Mouse (Mus musculus): Measurements from ENCODE around the gene Ifit1bl1. TPM values are rescaled to one million over a fixed set of nuclear protein-coding genes. Genes with fewer than 3 reads are reported as not detected.
A peak's percentile ranks its signal among the peaks of the same experiment; 100 is the strongest.
"Not testable (repeated sequence)": the region's sequence is repeated elsewhere in the genome, so short reads cannot be mapped to it uniquely, and the experiment has no call there.

The Ifit1bl1 gene
- polyA plus RNA-seq, 1 experiment: 0.77 TPM

DNA sequence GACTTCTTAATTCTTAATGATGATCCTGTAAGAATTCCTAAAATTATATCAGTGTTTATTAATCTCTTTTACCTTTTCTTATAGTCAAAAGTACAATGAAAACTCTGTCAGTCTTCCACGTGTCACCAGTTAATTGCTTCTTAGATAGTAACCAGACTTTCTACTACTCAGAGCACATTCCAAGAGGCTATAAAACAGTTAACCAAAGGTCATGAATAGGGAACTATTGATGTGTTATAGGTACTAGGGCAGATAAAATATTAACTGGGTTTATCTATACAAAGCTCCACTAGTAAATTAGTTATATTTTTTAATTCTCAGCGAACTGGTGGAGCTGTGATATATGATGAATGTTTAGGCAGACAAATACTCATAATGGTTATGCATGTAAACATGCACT, 25.7 kb upstream of the Ifit1bl1 start:
- TF ChIP-seq CTCF (IDR thresholded peaks at IDR 0.05; ENCODE audit: control insufficient read depth, insufficient read depth, low read length) (no peak), POLR2A (IDR thresholded peaks at IDR 0.05; ENCODE audit: borderline replicate concordance, control insufficient read depth, low read depth, low read length) (no peak)
- 80% methylated on average over 2 of the region's 2 CpGs for WGBS
- Histone ChIP-seq H3K4me1 (ENCODE audit: control insufficient read depth, insufficient read depth, low read length) (peaks cover 2% of the 10 kb centered on the region; the same call in 1 of the 2 replicates), H3K4me3 (replicated peaks; ENCODE audit: control insufficient read depth, low read depth, low read length) (no peak overlapping the region), H3K27ac (ENCODE audit: control insufficient read depth, insufficient read depth, low read depth, low read length, poor library complexity) (no peak overlapping the region)

DNA sequence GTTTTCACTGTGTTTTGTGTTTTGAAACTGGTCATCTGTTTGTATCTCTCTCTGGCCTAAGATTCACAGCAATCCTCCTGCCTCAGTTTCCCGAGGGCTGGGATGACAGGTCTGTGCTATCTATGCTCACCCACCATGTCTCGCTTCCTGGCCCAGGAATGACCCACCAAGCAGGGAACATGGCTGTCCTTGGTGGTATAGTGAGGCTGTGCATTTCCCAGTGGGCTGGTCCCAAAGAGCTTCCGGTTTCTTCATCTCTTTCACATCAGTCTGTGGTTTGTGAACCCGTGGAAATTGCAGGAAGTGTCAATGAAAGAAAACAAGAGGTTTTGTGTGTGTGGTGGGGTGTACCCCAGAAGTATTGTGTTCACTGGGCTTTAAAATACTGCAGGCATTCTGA, 22.9 kb upstream of the Ifit1bl1 start:
- no peak overlapping the region for H3K4me3 ChIP-seq (replicated peaks; ENCODE audit: control insufficient read depth, low read depth, low read length)
- peaks cover 2% of the 10 kb centered on the region; the same call in 1 of the 2 replicates for H3K4me1 ChIP-seq (ENCODE audit: control insufficient read depth, insufficient read depth, low read length)
- whole genome bisulfite sequencing: 27% methylated on average over 4 of the region's 4 CpGs
- TF ChIP-seq CTCF (IDR thresholded peaks at IDR 0.05; ENCODE audit: control insufficient read depth, insufficient read depth, low read length) (no peak), POLR2A (IDR thresholded peaks at IDR 0.05; ENCODE audit: borderline replicate concordance, control insufficient read depth, low read depth, low read length) (no peak)
- peak overlapping the region; percentile 40 for H3K27ac ChIP-seq (ENCODE audit: control insufficient read depth, insufficient read depth, low read depth, low read length, poor library complexity)

- TF ChIP-seq CTCF (IDR thresholded peaks at IDR 0.05; ENCODE audit: control insufficient read depth, insufficient read depth, low read length) (no peak), POLR2A (IDR thresholded peaks at IDR 0.05; ENCODE audit: borderline replicate concordance, control insufficient read depth, low read depth, low read length) (no peak)
- peaks cover 2% of the 10 kb centered on the region; the same call in 1 of the 2 replicates for H3K4me1 ChIP-seq (ENCODE audit: control insufficient read depth, insufficient read depth, low read length)
- H3K4me3 ChIP-seq (replicated peaks; ENCODE audit: control insufficient read depth, low read depth, low read length): no peak overlapping the region
- H3K27ac ChIP-seq (ENCODE audit: control insufficient read depth, insufficient read depth, low read depth, low read length, poor library complexity): no peak overlapping the region
- WGBS: 89% methylated on average over 6 of the region's 6 CpGs
Measured at GRCm38 (mm10) chr19:34623781-34624180, 22.0 kb upstream of the Ifit1bl1 start.

GRCm38 (mm10) chr19:34620871-34621270, 19.1 kb upstream of the Ifit1bl1 start:
- H3K27ac ChIP-seq (ENCODE audit: control insufficient read depth, insufficient read depth, low read depth, low read length, poor library complexity): no peak overlapping the region
- WGBS: 84% methylated on average over 5 of the region's 5 CpGs
- TF ChIP-seq POLR2A (IDR thresholded peaks at IDR 0.05; ENCODE audit: borderline replicate concordance, control insufficient read depth, low read depth, low read length) (no peak), CTCF (IDR thresholded peaks at IDR 0.05; ENCODE audit: control insufficient read depth, insufficient read depth, low read length) (no peak)

DNA sequence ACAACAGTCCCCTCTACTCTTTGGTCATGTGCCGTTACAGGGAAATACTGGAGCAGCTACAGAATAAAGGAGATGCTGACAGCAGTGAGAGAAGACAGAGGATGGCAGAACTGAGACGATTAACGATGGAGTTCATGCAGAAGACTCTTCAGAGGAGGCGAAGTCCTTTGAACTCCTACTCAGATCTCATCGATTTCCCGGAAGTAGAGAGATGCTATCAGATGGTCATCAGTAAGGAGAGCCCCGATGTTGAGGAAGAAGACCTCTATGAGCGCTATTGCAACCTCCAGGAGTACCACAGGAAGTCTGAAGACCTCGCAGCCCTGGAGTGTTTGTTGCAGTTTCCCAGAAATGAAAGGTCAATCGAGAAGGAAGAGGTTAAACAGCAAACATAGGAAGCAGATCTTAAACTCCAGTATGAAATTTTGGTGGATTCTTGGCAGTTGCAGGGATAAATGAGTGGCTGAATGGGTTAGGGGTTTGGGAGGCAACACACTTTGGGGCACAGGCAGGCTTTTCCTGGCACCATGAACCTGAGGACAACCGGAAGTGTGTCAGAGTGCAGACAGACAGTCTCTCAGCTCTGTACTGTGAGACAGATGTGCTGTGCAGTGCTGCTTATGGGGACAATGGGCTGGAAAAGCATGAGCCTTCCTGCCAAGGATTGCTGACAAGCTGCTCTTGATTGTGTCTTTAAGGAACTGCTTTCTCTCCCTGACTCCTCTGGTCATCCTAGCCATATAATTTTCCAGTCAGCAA, 10.7 kb upstream of the Ifit1bl1 start:
- 45% methylated on average over 6 of the region's 11 CpGs for WGBS
- H3K4me1 ChIP-seq (ENCODE audit: control insufficient read depth, insufficient read depth, low read length); H3K4me3 ChIP-seq (replicated peaks; ENCODE audit: control insufficient read depth, low read depth, low read length); H3K27ac ChIP-seq (ENCODE audit: control insufficient read depth, insufficient read depth, low read depth, low read length, poor library complexity): not testable (repeated sequence)

More at GRCm38 (mm10) chr19:34620871-34621270, 19.1 kb upstream of the Ifit1bl1 start:
- no peak overlapping the region for H3K4me3 ChIP-seq (replicated peaks; ENCODE audit: control insufficient read depth, low read depth, low read length)
- peaks cover 3% of the 10 kb centered on the region; the same call in 1 of the 2 replicates for H3K4me1 ChIP-seq (ENCODE audit: control insufficient read depth, insufficient read depth, low read length)

DNA sequence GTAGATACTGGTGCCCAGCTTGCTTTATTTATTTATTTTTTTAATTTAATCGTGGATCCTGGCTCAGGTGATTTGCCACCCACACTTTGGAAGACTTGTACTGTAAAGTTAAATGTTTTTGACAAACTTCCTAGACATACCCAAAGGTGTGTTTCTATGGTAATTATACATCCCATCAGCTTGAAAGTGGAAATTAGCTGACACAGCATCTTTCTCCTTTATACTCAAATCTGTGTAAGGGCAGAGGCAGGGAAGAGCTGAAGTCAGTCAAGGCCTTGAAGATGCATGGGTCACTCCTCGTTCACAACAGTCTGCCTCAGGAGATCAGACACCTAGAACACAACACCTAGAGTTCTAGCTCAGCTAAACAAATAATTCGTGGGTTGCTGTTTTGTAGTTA, 8.4 kb upstream of the Ifit1bl1 start:
- not testable (repeated sequence) for H3K4me3 ChIP-seq (replicated peaks; ENCODE audit: control insufficient read depth, low read depth, low read length); H3K4me1 ChIP-seq (ENCODE audit: control insufficient read depth, insufficient read depth, low read length); H3K27ac ChIP-seq (ENCODE audit: control insufficient read depth, insufficient read depth, low read depth, low read length, poor library complexity)
- 69% methylated on average over 3 of the region's 3 CpGs for WGBS

DNA sequence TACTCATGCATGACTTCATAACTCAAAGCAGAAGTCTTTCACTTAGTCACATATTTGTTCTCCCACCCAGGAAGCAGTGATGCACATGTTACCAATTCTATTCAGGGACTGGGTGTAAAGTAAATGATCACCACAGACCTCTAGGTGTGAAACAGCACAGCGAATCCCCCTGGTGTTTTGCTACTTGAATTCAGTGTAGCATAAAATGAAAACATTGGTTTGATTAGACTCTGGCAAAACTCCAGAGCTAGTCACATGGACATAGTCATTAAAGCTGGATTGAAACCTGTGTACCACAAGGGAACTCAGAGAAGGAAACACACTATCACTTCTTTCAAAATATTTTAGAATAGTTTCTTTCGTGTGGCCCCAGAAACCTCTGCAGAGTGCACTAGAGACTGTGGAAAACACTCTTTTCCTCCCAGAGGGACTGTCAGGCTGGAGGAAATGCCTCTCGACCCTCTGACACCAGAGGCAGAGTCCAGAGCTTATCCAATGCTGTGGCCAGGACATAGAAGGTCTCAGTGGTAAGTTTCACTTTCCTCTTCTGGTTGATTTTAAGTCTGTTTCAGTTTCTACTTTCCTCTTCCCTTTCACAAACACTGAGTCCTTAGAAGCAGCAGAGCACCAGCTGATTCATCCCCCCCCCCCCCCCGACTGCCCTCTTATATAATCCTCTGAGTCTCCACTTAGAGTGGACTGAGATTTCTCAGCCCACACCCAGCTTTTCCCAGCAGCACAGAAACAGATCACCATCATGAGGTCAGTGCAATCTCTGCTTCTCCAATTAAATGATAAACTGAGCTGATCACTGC, 5.7 kb upstream of the Ifit1bl1 start, which contains the start of gene Ifit3b:
TSS of gene Ifit3b (plus strand) at position 734 of the 815 bp plus-strand sequence.
- H3K4me1 ChIP-seq (ENCODE audit: control insufficient read depth, insufficient read depth, low read length); H3K4me3 ChIP-seq (replicated peaks; ENCODE audit: control insufficient read depth, low read depth, low read length): not testable (repeated sequence)
- 18% methylated on average over 4 of the region's 4 CpGs for WGBS
- H3K27ac ChIP-seq (ENCODE audit: control insufficient read depth, insufficient read depth, low read depth, low read length, poor library complexity): peak within 1 kb of the TSS; percentile 78; the same call in 1 of the 2 replicates

DNA sequence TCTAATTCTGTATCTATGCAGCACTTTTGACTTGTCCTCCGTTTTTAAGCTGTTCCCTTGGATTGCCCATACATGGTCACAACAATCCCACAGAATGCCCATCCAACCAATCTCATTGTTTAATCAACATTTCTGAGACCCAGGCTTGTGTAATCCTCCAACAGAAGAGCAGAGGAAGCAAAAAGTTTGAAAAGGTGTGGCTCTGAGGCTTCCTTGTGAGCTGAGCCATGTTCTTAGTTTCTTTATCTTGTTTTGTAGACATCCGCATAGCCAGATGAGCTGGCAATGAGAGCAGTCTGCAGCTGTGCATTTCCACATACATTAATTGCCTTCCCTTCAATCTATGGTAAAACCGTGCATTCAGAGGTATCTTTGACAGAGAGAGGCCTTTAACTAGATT, 3.7 kb upstream of the Ifit1bl1 start:
- H3K27ac ChIP-seq (ENCODE audit: control insufficient read depth, insufficient read depth, low read depth, low read length, poor library complexity): no peak overlapping the region
- WGBS: 76% methylated on average over 3 of the region's 3 CpGs
- no peak overlapping the region for H3K4me3 ChIP-seq (replicated peaks; ENCODE audit: control insufficient read depth, low read depth, low read length)
- 0 out of 2 replicates have a peak, but pooled peaks have one; percentile 16 for TF ChIP-seq POLR2A (IDR thresholded peaks at IDR 0.05; ENCODE audit: borderline replicate concordance, control insufficient read depth, low read depth, low read length)
- TF ChIP-seq CTCF (IDR thresholded peaks at IDR 0.05; ENCODE audit: control insufficient read depth, insufficient read depth, low read length): no peak
- peaks cover 3% of the 10 kb centered on the region for H3K4me1 ChIP-seq (ENCODE audit: control insufficient read depth, insufficient read depth, low read length)

DNA sequence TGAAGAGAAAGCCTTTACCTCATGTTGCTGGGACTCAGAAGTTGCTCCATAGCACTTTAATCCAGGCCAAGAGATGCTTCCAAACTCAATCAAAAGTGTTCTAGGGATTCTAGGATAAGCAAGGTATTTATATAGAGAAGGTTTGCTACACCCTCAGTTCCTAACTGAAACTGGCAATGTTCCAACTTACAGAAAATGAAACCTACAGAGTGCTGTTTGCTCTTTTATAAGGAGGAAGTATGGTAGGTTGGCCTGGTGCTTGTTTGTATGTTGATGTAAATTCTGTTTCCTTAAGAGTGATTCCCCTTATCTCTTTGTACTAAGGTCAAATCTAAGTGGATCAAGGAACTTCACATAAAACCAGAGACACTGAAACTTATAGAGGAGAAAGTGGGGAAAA, 2.5 kb downstream of the Ifit1bl1 start:
- not testable (repeated sequence) for H3K4me3 ChIP-seq (replicated peaks; ENCODE audit: control insufficient read depth, low read depth, low read length); H3K27ac ChIP-seq (ENCODE audit: control insufficient read depth, insufficient read depth, low read depth, low read length, poor library complexity)

More for the DNA sequence above, 2.5 kb downstream of the Ifit1bl1 start:
- not testable (repeated sequence) for H3K4me1 ChIP-seq (ENCODE audit: control insufficient read depth, insufficient read depth, low read length)

All from bone marrow, adult 2 months (tissue).